ENCODE assay signal across 41 mouse cellular contexts in genomic region chr8:84046505-84046904, GRCm38 (mm10). TPM values are rescaled to one million over a fixed set of nuclear protein-coding genes. Genes with fewer than 3 reads are reported as not detected.
"Had no signal": no experiment of that assay in that cellular context is flagged by ENCODE, and none has a peak within 500 bp of the region (broad histone marks: within the 10 kb centered on the region; RNA-seq: fewer than 3 reads in every experiment).

No protein-coding gene starts in this region.

- H3K4me3 ChIP-seq: heart, adult 2 months; heart, embryonic 13.5 days; heart, embryonic 15.5 days; hindbrain, embryonic 13.5 days; hindbrain, embryonic 15.5 days; kidney, embryonic 15.5 days; limb, embryonic 13.5 days; limb, embryonic 15.5 days; liver, embryonic 12.5 days had no signal

- H3K9ac ChIP-seq: heart, embryonic 13.5 days; heart, embryonic 15.5 days; hindbrain, embryonic 13.5 days; hindbrain, embryonic 15.5 days; kidney, embryonic 15.5 days; limb, embryonic 13.5 days; limb, embryonic 15.5 days; liver, embryonic 12.5 days; liver, embryonic 14.5 days had no signal

- DNase-seq: gastrocnemius, postnatal 14 days; gastrocnemius, postnatal 36 days; heart, adult 11 months; heart, adult 2 months; heart, postnatal 14 days; heart, postnatal 36 days; kidney, adult 11 months; kidney, adult 2 months; kidney, adult 9 months; kidney, postnatal 14 days; kidney, postnatal 36 days; left cerebral cortex, postnatal 4 days had no signal

- H3K36me3 ChIP-seq: heart, embryonic 13.5 days; heart, embryonic 15.5 days; hindbrain, embryonic 13.5 days; hindbrain, embryonic 15.5 days; kidney, embryonic 15.5 days; limb, embryonic 13.5 days; limb, embryonic 15.5 days; liver, embryonic 12.5 days had no signal

- ATAC-seq: hindbrain, postnatal 0 days; intestine, embryonic 16.5 days; liver, embryonic 12.5 days had no signal

- H3K27ac ChIP-seq: heart, adult 2 months; heart, embryonic 13.5 days; heart, embryonic 15.5 days; hindbrain, embryonic 13.5 days; hindbrain, embryonic 15.5 days; hindbrain, postnatal 0 days; kidney, embryonic 15.5 days; kidney, postnatal 0 days; limb, embryonic 13.5 days; limb, embryonic 15.5 days; liver, embryonic 12.5 days; liver, embryonic 14.5 days had no signal

- H3K9me3 ChIP-seq: heart, embryonic 15.5 days; hindbrain, embryonic 13.5 days; hindbrain, embryonic 15.5 days; kidney, embryonic 15.5 days; limb, embryonic 13.5 days; limb, embryonic 15.5 days; liver, embryonic 12.5 days had no signal

RNA-seq across cellular contexts. Expression of gene Rln3, which starts 1.7 kb away (rescaled TPM):
- total RNA-seq: gastrocnemius, adult 18-20 months; gastrocnemius, adult 8-10 months; gastrocnemius, postnatal 14 days; gastrocnemius, postnatal 36 days; heart, adult 2 months; heart, postnatal 14 days; heart, postnatal 36 days; hematopoietic stem cell, adult 5-6 weeks; layer of hippocampus, adult 18-20 months; layer of hippocampus, postnatal 10 days; layer of hippocampus, postnatal 25 days; left cerebral cortex, adult 18-20 months; left cerebral cortex, adult 8-10 months; left cerebral cortex, postnatal 10 days; left cerebral cortex, postnatal 25 days; left cerebral cortex, postnatal 4 days; liver, adult 2 months had no signal
- polyA plus RNA-seq: gonadal fat pad, adult 2 months; heart, adult 2 months; heart, embryonic 11.5 days; heart, embryonic 13.5 days; heart, embryonic 15.5 days; heart, postnatal 0 days; hindbrain, embryonic 13.5 days; kidney, embryonic 15.5 days; kidney, postnatal 0 days; limb, embryonic 11.5 days; limb, embryonic 13.5 days; limb, embryonic 15.5 days; liver, adult 2 months; liver, embryonic 12.5 days; liver, embryonic 14.5 days had no signal

RNA-seq across cellular contexts. Expression of gene Il27ra, which starts 4.1 kb away (rescaled TPM):
- polyA plus RNA-seq: hindbrain, embryonic 11.5 days had no signal

RNA-seq across cellular contexts. Expression of gene Gm10643, which starts 18.4 kb away (rescaled TPM):
- polyA plus RNA-seq: liver, adult 2 months had no signal

RNA-seq across cellular contexts. Expression of gene Palm3, which starts 25.2 kb away (rescaled TPM):
- total RNA-seq: hematopoietic stem cell, adult 5-6 weeks; liver, adult 2 months had no signal
- polyA plus RNA-seq: large intestine, adult 2 months; liver, adult 2 months had no signal
